Mouse (Mus musculus) limb, embryonic 11.5 days (tissue): ENCODE data around the gene Ndufs4. TPM values are rescaled to one million over a fixed set of nuclear protein-coding genes. Genes with fewer than 3 reads are reported as not detected.

Experiments
- ATAC-seq: fragments of 200-750 bp; cut with Nextera tagmentation; 2 replicates; pipeline ENCODE4 v1.8.0; 2017; ENCODE audit warnings: low read depth; ENCODE audit not compliant: insufficient number of reproducible peaks, low FRiP score, low TSS enrichment
- DNase-seq: peaks from one replicate; pipeline ENCODE4 v3.0.0-alpha.2; 2015; ENCODE audit warnings: low spot score
- H3K27ac ChIP-seq: fragments of 300-500 bp; sonication (generic); replicated peaks from 2 replicates; pipeline ENCODE4 v1.5.1; 2014; ENCODE audit warnings: low read depth, mild to moderate bottlenecking, low read length
- H3K27me3 ChIP-seq: fragments of 300-500 bp; sonication (generic); 2 replicates; pipeline ENCODE4 v1.6.1; 2014; ENCODE audit warnings: mild to moderate bottlenecking, low read length, mixed read lengths; ENCODE audit not compliant: control insufficient read depth, insufficient read depth
- H3K36me3 ChIP-seq: fragments of 300-500 bp; sonication (generic); 2 replicates; pipeline ENCODE4 v1.6.1; 2014; ENCODE audit warnings: mild to moderate bottlenecking, low read length, moderate library complexity, mixed read lengths; ENCODE audit not compliant: control insufficient read depth, insufficient read depth
- H3K4me1 ChIP-seq: fragments of 300-500 bp; sonication (generic); 2 replicates; pipeline ENCODE4 v1.6.1; 2014; ENCODE audit warnings: low read length, mixed read lengths; ENCODE audit not compliant: control insufficient read depth, insufficient read depth
- H3K4me2 ChIP-seq: fragments of 300-500 bp; sonication (generic); 2 replicates; pipeline ENCODE4 v1.6.1; 2014; ENCODE audit warnings: low read depth, mild to moderate bottlenecking, moderate library complexity; ENCODE audit not compliant: severe bottlenecking
- H3K4me3 ChIP-seq: fragments of 300-500 bp; sonication (generic); 2 replicates; pipeline ENCODE4 v1.5.1; 2014; ENCODE audit warnings: low read depth, low read length
- H3K9ac ChIP-seq: fragments of 300-500 bp; sonication (generic); 2 replicates; pipeline ENCODE4 v1.6.1; 2014; ENCODE audit warnings: mild to moderate bottlenecking, low read length
- H3K9me3 ChIP-seq: fragments of 300-500 bp; sonication (generic); 2 replicates; pipeline ENCODE4 v1.6.1; 2016; ENCODE audit warnings: low read length; ENCODE audit not compliant: control insufficient read depth
- WGBS: fragments of 180-500 bp; shearing (Covaris S2); extraction: QIAGEN DNeasy Blood & Tissue Kit; methylation state at CpG from one replicate; pipeline ENCODE4 v1.1.7; 2014; 5-methylcytosine and 5-hydroxymethylcytosine counted together
- polyA plus RNA-seq: library from polyadenylated mRNA; unstranded; fragments of >200 nt; fragmentation: Nextera tagmentation; extraction: Ambion mirVana; gene quantifications from 2 replicates; pipeline ENCODE4 v1.2.1, GENCODE M21; 2014

Ndufs4 gene
- polyA plus RNA-seq, 1 experiment from 2014 or later, result 323 TPM

DNA sequence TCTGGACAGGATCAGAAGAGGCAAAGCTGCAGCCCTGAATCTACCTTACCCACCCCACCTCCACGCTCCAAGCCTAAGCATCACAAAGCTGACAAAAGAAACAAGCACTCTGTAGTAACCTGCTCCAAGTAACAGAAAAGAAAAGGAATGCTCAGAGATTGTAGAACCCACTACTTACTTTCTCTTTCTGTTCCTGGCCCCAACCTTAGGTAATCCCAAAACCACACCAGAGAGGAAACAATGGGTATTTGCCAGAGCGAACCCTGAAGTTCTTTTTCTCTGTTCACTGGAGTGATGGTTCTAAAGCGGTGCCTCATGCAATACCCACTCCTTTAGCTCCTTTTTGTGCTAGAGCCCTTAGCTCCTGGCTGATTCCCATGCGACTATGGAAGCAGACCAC is 11.5 kb downstream of the Ndufs4 start:
- DNase-seq, result no peak
- ATAC-seq, result no peak
- Histone ChIP-seq H3K4me3 (no peak overlapping the region), H3K4me2 (no peak overlapping the region), H3K36me3 (peaks cover 7% of the 10 kb centered on the region; the same call in 1 of the 2 replicates), H3K27me3 (no peaks in the 10 kb centered on the region), H3K9me3 (no peaks in the 10 kb centered on the region), H3K9ac (no peak overlapping the region), H3K4me1 (no peaks in the 10 kb centered on the region), H3K27ac (no peak overlapping the region)
- WGBS, result 96% methylated on average over 4 of the region's 4 CpGs

DNA sequence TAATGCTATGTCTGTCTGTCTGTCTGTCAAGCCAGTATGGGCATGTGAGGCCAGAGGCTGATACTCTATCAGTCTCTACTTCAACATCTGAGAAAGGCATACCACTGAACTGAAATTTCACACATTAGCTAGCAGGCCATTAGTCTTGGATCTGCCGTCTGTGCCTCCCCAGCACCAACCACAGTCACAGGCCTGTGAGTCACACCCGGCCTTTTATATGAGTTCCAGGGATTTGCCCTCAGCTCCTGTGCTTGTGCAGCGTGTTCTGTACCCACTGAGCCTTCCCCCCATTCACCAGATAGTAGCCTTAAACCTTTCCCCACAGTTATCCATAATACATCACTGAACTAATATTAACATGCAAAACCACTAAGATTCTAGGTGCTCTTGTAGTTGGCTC is 26.0 kb downstream of the Ndufs4 start:
- H3K4me1 ChIP-seq, result no peaks in the 10 kb centered on the region
- no peak overlapping the region for H3K9ac ChIP-seq
- no peaks in the 10 kb centered on the region for H3K36me3 ChIP-seq
- no peak overlapping the region for H3K4me2 ChIP-seq
- 65% methylated on average over 3 of the region's 3 CpGs for WGBS
- DNase-seq (no peak), ATAC-seq (no peak)
- no peak overlapping the region for H3K27ac ChIP-seq
- H3K27me3 ChIP-seq, result no peaks in the 10 kb centered on the region
- H3K9me3 ChIP-seq, result no peaks in the 10 kb centered on the region
- H3K4me3 ChIP-seq, result no peak overlapping the region

DNA sequence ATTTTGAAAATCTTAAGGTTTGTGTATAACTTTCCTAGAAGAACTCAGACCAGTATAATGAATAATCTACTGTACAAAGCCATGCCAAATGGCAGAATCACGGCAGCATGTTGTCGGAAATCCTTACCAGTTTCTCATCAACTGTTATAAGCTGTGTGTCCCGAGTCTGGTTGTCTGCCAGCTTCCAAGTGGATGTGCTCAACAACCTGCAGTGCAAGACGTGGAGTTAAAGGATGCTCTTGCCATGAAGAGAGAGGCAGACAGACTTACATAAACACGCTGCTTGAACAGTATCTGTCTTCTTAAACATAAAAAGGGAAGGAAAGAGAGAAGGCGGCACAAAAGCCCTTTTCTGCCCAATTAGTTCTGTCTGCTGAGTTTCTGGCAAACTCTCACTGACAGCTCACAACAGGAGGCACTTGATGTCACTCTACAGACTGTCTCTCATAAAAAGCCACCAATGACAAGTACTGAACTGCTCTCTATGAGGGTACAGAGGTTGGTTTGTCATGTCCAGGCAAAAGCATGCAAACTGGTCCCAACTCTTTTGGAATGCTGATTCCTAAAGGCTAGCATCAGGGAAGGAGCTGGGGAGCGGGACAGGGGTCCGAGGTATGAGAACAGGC is 36.6 kb downstream of the Ndufs4 start:
- Histone ChIP-seq H3K4me2 (no peak overlapping the region), H3K4me3 (no peak overlapping the region), H3K9ac (no peak overlapping the region), H3K4me1 (0 out of 2 replicates have a peak, but pooled peaks cover 3% of the 10 kb centered on the region), H3K27me3 (no peaks in the 10 kb centered on the region), H3K9me3 (no peaks in the 10 kb centered on the region), H3K27ac (no peak overlapping the region), H3K36me3 (no peaks in the 10 kb centered on the region)
- no peak for ATAC-seq
- 89% methylated on average over 8 of the region's 8 CpGs for WGBS
- DNase-seq, result no peak

DNA sequence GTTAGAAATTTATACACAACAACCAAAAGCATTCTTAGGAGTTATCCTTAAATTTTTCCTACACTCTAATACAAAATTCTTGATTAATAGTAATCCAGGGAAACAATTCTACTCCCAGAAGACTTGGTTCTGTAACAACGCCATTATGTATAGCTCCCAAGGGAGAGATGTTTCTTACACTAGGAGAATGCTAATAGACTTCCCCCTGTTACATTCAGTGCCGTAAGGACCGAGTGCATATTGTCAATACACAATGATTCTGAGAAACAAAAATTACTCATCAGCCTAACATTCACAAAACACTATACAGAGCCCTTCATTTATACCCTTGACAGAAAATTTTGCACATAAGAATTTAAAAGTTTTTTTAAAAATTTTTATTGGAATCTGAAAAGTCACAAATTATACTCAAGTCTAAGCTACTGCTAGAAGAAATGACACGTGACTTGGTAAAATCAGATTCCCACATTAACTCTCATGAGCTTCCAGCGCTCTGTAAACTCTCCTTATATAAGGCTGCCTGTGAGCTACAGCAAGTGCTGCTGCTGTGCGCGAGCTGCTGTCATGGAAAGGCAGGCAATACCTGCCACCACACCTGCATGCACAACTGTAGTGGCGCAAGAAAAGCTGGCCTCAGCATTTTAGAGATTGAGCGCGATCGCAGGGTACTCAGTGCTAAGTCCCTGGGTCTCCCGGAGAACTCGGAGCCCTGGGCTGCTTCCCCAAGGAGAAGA is 42.9 kb downstream of the Ndufs4 start:
- H3K4me3 ChIP-seq, result no peak overlapping the region
- no peak overlapping the region for H3K9ac ChIP-seq
- H3K36me3 ChIP-seq, result no peaks in the 10 kb centered on the region
- H3K4me1 ChIP-seq, result 0 out of 2 replicates have a peak, but pooled peaks cover 4% of the 10 kb centered on the region
- no peak overlapping the region for H3K27ac ChIP-seq
- no peaks in the 10 kb centered on the region for H3K9me3 ChIP-seq
- H3K4me2 ChIP-seq, result no peak overlapping the region
- no peak for DNase-seq
- no peak for ATAC-seq
- WGBS, result 82% methylated on average over 13 of the region's 13 CpGs
- H3K27me3 ChIP-seq, result no peaks in the 10 kb centered on the region

DNA sequence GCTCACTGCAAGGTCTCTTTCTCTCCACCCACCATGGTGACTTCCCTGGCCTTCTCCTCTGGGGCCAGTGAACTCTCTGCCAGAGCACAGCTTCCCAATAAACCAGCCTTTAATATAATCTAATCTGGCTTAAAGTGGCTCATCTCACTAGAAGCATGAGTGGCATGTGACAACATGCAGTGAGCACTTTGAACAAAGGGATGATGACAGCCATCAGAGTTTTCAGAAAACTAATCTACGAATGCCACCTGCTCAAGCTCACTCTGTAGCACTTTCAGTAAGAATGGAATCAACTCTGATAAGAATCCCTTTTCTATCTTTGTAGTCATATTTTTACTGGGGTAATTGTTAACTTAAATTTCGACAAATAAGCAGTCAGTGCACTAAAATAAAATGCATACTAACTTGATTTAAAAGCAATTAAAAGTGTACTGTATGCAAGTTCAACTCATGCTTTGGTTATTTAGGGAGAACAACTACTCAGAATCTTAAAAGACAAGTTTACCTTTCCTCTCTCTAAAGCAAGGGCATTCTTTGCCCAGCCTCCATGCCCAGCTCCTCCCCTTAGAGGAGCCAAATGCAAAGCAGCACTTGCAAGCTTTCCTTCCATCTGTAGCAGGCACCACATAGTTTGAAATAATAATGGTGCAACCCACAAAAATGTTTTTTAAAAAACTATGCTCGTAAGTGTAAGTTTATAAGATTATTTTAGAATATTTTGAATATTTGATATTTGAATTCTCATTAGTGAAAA is 43.7 kb downstream of the Ndufs4 start:
- Histone ChIP-seq H3K9ac (no peak overlapping the region), H3K4me3 (no peak overlapping the region), H3K9me3 (no peaks in the 10 kb centered on the region), H3K4me2 (no peak overlapping the region), H3K4me1 (0 out of 2 replicates have a peak, but pooled peaks cover 4% of the 10 kb centered on the region), H3K27ac (no peak overlapping the region), H3K27me3 (no peaks in the 10 kb centered on the region), H3K36me3 (no peaks in the 10 kb centered on the region)
- 80% methylated on average over 3 of the region's 3 CpGs for WGBS
- no peak for ATAC-seq
- no peak for DNase-seq

DNA sequence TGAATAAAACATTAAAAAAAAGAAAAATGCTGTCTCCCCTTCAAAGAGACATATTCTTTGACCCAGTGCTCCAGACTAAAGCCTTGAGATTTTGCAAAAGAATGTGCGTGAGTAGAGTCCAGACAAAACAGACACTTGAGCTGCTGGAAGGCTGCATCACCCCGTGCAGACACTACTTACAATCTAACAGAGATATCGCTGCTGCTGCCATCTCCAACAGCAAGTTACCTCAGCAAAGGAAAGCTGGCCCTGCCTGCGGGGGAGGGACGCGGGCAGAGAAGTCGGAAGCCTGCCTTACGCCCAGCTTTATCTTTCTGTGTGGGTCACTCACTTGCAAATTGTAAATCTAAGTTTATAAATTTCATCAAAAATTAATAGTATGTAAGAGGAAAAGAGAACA is 45.1 kb downstream of the Ndufs4 start:
- Histone ChIP-seq H3K27ac (no peak overlapping the region), H3K4me1 (0 out of 2 replicates have a peak, but pooled peaks cover 4% of the 10 kb centered on the region), H3K27me3 (no peaks in the 10 kb centered on the region), H3K9me3 (no peaks in the 10 kb centered on the region), H3K4me3 (no peak overlapping the region), H3K4me2 (no peak overlapping the region), H3K36me3 (no peaks in the 10 kb centered on the region), H3K9ac (no peak overlapping the region)
- ATAC-seq (no peak), DNase-seq (no peak)
- WGBS, result 42% methylated on average over 8 of the region's 8 CpGs

DNA sequence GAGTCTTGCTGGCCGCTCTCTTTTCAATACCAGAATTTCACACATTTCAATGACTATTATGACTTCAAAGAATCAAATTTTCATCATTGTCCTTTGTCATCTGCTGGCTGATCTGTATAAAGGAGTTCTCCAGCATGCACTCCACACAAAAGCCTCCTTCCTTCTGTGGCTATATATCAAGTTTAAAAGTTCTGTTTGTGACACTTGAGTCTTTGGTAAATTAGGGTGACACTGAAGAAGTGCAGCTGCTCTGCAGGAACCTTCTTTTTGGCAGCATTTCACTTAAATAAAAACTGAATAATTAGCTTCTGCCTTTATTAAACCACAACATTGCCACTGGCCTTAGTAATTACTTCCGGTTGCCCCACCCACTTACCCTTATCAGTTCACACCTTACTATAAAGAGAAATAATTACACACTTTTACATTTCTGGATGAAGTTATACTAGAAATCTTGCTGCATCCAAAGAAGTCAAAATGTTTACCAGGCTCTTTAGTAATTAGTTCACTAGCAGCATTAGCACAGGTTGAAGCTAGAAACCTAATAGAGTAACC is 68.1 kb downstream of the Ndufs4 start:
- WGBS, result 76% methylated on average over 2 of the region's 2 CpGs
- ATAC-seq (no peak), DNase-seq (no peak)
- no peak overlapping the region for H3K4me2 ChIP-seq
- H3K36me3 ChIP-seq, result no peaks in the 10 kb centered on the region
- no peaks in the 10 kb centered on the region for H3K27me3 ChIP-seq
- H3K9me3 ChIP-seq, result no peaks in the 10 kb centered on the region
- no peak overlapping the region for H3K27ac ChIP-seq
- H3K9ac ChIP-seq, result no peak overlapping the region
- H3K4me3 ChIP-seq, result no peak overlapping the region
- no peaks in the 10 kb centered on the region for H3K4me1 ChIP-seq

DNA sequence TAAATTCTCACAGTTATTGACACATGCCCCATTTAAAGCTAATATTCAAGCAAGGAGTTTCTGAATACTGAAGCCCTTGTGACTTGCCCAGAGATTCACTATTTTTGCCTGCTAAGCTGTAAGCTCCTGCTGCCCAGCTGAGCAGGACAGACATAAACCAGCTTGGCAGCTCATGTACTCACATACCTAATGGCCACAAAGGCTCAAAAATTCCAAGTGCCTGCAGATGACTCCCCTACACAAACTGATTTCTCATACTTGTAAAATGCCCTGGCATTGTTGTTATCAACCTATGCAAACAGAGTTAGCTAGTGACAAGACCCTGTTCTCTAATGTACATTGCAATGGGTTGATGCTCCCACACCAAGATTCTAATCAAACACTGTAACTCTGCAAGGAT is 68.9 kb downstream of the Ndufs4 start:
- Histone ChIP-seq H3K9ac (no peak overlapping the region), H3K36me3 (no peaks in the 10 kb centered on the region), H3K4me3 (no peak overlapping the region), H3K9me3 (no peaks in the 10 kb centered on the region), H3K4me2 (no peak overlapping the region), H3K27me3 (no peaks in the 10 kb centered on the region), H3K27ac (no peak overlapping the region), H3K4me1 (no peaks in the 10 kb centered on the region)
- DNase-seq (no peak), ATAC-seq (no peak)
